Mouse (Mus musculus) bone marrow, adult 2 months (tissue): ENCODE measurements around the gene Ccdc158. TPM values are rescaled to one million over a fixed set of nuclear protein-coding genes. Genes with fewer than 3 reads are reported as not detected.

Experiments used
- H3K27ac ChIP-seq: fragments of 200-500 bp; 2 replicates; pipeline ENCODE4 v1.5.1; 2012; ENCODE audit warnings: low read depth, mild to moderate bottlenecking, control low read depth, inconsistent platforms, low read length; ENCODE audit not compliant: control insufficient read depth, poor library complexity, insufficient read depth
- H3K4me1 ChIP-seq: fragments of 200-500 bp; 2 replicates; pipeline ENCODE4 v1.6.1; 2011; ENCODE audit warnings: low read length; ENCODE audit not compliant: control insufficient read depth, insufficient read depth
- H3K4me3 ChIP-seq: fragments of 200-500 bp; replicated peaks from 2 replicates; pipeline ENCODE3; 2011; ENCODE audit warnings: mild to moderate bottlenecking, low read depth, low read length, control low read depth; ENCODE audit not compliant: control insufficient read depth
- CTCF ChIP-seq: fragments of 200-500 bp; IDR thresholded peaks from 2 replicates; pipeline ENCODE4 v1.5.1; 2011; ENCODE audit warnings: low read length, control low read depth; ENCODE audit not compliant: control insufficient read depth, insufficient read depth
- POLR2A ChIP-seq: fragments of 200-500 bp; IDR thresholded peaks from 2 replicates; pipeline ENCODE4 v1.6.1; 2011; ENCODE audit warnings: low read depth, mild to moderate bottlenecking, control low read depth, low read length, borderline replicate concordance; ENCODE audit not compliant: control insufficient read depth
- WGBS: fragments of 180-500 bp; shearing (Covaris S2); methylation state at CpG from one replicate; pipeline ENCODE4 v1.1.7; 2018; 5-methylcytosine and 5-hydroxymethylcytosine counted together
- polyA plus RNA-seq: library from polyadenylated mRNA; stranded (reverse); fragments of >200 nt; gene quantifications from 2 replicates; pipeline ENCODE4 v1.2.4, GENCODE M21; 2011; ENCODE audit warnings: low replicate concordance; ENCODE audit not compliant: missing spikeins, insufficient read depth, insufficient read length

The Ccdc158 gene
- polyA plus RNA-seq, 1 experiment: not detected

DNA sequence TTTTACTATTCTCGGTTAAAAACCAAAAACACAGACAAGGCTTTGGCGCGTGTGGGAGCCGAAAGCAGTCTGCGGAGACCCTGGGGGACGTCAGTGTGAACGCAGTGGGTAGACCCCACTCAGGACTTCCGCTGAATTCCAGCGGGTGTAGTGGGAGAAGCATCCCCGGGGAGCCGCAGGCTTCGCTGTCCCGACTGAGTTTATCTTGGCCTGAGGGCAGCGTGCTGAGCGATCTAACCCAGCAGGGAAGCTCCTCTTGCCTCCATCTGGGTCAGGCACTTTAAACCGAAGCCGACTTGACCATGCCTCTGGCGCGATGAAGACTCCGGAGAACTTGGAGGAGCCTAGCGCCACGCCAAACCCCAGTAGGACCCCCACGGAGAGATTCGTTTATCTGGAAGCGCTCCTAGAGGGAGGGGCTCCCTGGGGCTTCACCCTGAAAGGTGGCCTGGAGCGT is 8.3 kb upstream of the Ccdc158 start, which contains the start of gene Shroom3:
Gene Shroom3, plus strand, starts transcription at position 85 of the 457 bp plus-strand sequence.
- H3K4me1 ChIP-seq: no peaks in the 10 kb centered on the region
- H3K4me3 ChIP-seq: no peak within 1 kb of the TSS
- 3% methylated on average over 26 of the region's 26 CpGs for WGBS
- H3K27ac ChIP-seq: no peak within 1 kb of the TSS
- no peak for TF ChIP-seq POLR2A
- no peak for TF ChIP-seq CTCF

GRCm38 (mm10) chr5:92682621-92683348 is 7.7 kb upstream of the Ccdc158 start:
- TF ChIP-seq CTCF (no peak), POLR2A (no peak)
- 4% methylated on average over 39 of the region's 39 CpGs for WGBS
- Histone ChIP-seq H3K4me3 (no peak overlapping the region), H3K27ac (no peak overlapping the region), H3K4me1 (no peaks in the 10 kb centered on the region)

GRCm38 (mm10) chr5:92681861-92682260 is 6.8 kb upstream of the Ccdc158 start:
- Histone ChIP-seq H3K4me3 (no peak overlapping the region), H3K27ac (no peak overlapping the region), H3K4me1 (no peaks in the 10 kb centered on the region)
- WGBS: 89% methylated on average over 10 of the region's 10 CpGs
- TF ChIP-seq CTCF: no peak
- TF ChIP-seq POLR2A: no peak

GRCm38 (mm10) chr5:92679441-92679840 is 4.4 kb upstream of the Ccdc158 start:
- TF ChIP-seq POLR2A (no peak), CTCF (no peak)
- no peak overlapping the region for H3K27ac ChIP-seq
- no peaks in the 10 kb centered on the region; the same call in 1 of the 2 replicates for H3K4me1 ChIP-seq
- no peak overlapping the region for H3K4me3 ChIP-seq
- WGBS: 36% methylated on average over 4 of the region's 4 CpGs

- H3K27ac ChIP-seq: no peak overlapping the region
- no peak for TF ChIP-seq CTCF
- no peak for TF ChIP-seq POLR2A
- H3K4me1 ChIP-seq: no peaks in the 10 kb centered on the region; the same call in 1 of the 2 replicates
- 1% methylated on average over 9 of the region's 9 CpGs for WGBS
- peak overlapping the region; percentile 10 for H3K4me3 ChIP-seq
Measured at GRCm38 (mm10) chr5:92675574-92675920, 476 bp upstream of the Ccdc158 start.

DNA sequence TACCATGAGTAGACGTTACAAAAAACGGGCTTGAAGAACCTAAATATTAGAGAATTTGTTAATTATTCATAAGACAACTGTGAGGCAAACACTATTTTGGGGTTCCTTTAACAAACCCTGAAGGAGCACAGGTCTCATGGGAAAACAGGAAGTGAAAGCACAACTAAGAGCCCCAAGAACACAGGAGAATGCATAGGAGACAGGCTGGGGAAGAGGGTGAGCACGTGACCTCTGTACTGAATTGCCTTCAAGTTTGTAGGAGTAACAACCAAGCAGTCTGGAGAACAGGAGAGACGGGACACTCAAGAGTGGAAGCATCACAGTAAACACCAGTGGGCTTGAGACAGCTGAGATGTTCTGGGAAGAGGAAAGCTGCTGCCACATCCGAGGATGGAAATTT is 8.2 kb downstream of the Ccdc158 start:
- H3K4me1 ChIP-seq: no peaks in the 10 kb centered on the region
- WGBS: 67% methylated on average over 5 of the region's 5 CpGs
- TF ChIP-seq CTCF (no peak), POLR2A (no peak)
- no peak overlapping the region for H3K4me3 ChIP-seq
- no peak overlapping the region for H3K27ac ChIP-seq

GRCm38 (mm10) chr5:92664321-92664720 is 10.8 kb downstream of the Ccdc158 start:
- no peak overlapping the region for H3K27ac ChIP-seq
- no peaks in the 10 kb centered on the region for H3K4me1 ChIP-seq
- WGBS: 62% methylated on average over 2 of the region's 2 CpGs
- TF ChIP-seq POLR2A (no peak), CTCF (no peak)
- no peak overlapping the region for H3K4me3 ChIP-seq

- no peaks in the 10 kb centered on the region for H3K4me1 ChIP-seq
- H3K27ac ChIP-seq: no peak overlapping the region
- peak; percentile 73 for TF ChIP-seq CTCF
- TF ChIP-seq POLR2A: no peak
- H3K4me3 ChIP-seq: no peak overlapping the region
- 5% methylated on average over 1 of the region's 1 CpGs for WGBS
Measured at GRCm38 (mm10) chr5:92656256-92656655, 18.8 kb downstream of the Ccdc158 start.

DNA sequence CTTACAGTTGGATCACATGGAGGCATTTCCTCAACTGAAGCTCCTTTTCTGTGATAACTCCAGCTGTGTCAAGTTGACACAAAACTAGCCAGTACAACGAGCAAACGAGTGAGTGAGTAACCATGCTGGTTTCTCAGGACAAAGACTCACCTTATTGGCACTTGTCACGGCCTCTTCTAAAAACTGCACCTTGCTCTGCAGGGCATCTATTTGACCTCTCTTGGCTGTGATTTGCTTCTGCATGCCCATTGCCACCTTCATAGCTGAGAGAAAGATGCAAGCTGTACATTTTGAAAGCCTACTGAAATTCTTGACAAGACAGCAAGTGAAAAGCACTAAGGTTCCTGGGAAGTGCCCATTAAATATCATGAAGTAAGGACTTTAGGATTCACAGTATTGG is 34.2 kb downstream of the Ccdc158 start:
- Histone ChIP-seq H3K4me1 (no peaks in the 10 kb centered on the region), H3K27ac (no peak overlapping the region), H3K4me3 (no peak overlapping the region)
- TF ChIP-seq CTCF (no peak), POLR2A (no peak)
- 77% methylated on average over 3 of the region's 3 CpGs for WGBS
